Mouse (Mus musculus) liver, embryonic 13.5 days (tissue): ENCODE data around the gene Nxn. TPM values are rescaled to one million over a fixed set of nuclear protein-coding genes. Genes with fewer than 3 reads are reported as not detected.

Experiments
- ATAC-seq: fragments of 200-750 bp; cut with Nextera tagmentation; 2 replicates; pipeline ENCODE4 v1.8.0; 2017; ENCODE audit warnings: low read depth, mild to moderate bottlenecking, moderate number of reproducible peaks, moderate library complexity
- DNase-seq: peaks from one replicate; pipeline ENCODE4 v3.0.0; 2022
- H3K27ac ChIP-seq: fragments of 300-500 bp; sonication (generic); 2 replicates; pipeline ENCODE4 v1.5.1; 2015; ENCODE audit warnings: moderate library complexity, mild to moderate bottlenecking, inconsistent platforms
- H3K27me3 ChIP-seq: fragments of 300-500 bp; sonication (generic); 2 replicates; pipeline ENCODE4 v1.6.1; 2015; ENCODE audit warnings: mild to moderate bottlenecking, inconsistent platforms
- H3K36me3 ChIP-seq: fragments of 300-500 bp; sonication (generic); 2 replicates; pipeline ENCODE4 v1.6.1; 2015; ENCODE audit warnings: mild to moderate bottlenecking, inconsistent platforms
- H3K4me1 ChIP-seq: fragments of 300-500 bp; sonication (generic); replicated peaks from 2 replicates; pipeline ENCODE4 v1.6.1; 2015; ENCODE audit warnings: inconsistent platforms
- H3K4me2 ChIP-seq: fragments of 300-500 bp; sonication (generic); 2 replicates; pipeline ENCODE4 v1.6.1; 2015; ENCODE audit warnings: inconsistent platforms, mild to moderate bottlenecking, moderate library complexity
- H3K4me3 ChIP-seq: fragments of 300-500 bp; sonication (generic); replicated peaks from 2 replicates; pipeline ENCODE4 v1.5.1; 2015; ENCODE audit warnings: mild to moderate bottlenecking, inconsistent platforms
- H3K9ac ChIP-seq: fragments of 300-500 bp; sonication (generic); 2 replicates; pipeline ENCODE4 v1.6.1; 2015; ENCODE audit warnings: mild to moderate bottlenecking, inconsistent platforms
- H3K9me3 ChIP-seq: fragments of 300-500 bp; sonication (generic); replicated peaks from 2 replicates; pipeline ENCODE4 v1.6.1; 2016; ENCODE audit warnings: inconsistent platforms
- WGBS: fragments of 180-500 bp; shearing (Covaris S2); methylation state at CpG from one replicate; pipeline ENCODE4 v1.1.7; 2015; ENCODE audit not compliant: insufficient replicate concordance; 5-methylcytosine and 5-hydroxymethylcytosine counted together
- polyA plus RNA-seq: library from polyadenylated mRNA; unstranded; fragments of >200 nt; fragmentation: Nextera tagmentation; extraction: Ambion mirVana; gene quantifications from 2 replicates; pipeline ENCODE4 v1.2.1, GENCODE M21; 2015

Gene Nxn
- polyA plus RNA-seq, 1 experiment from 2014 or later: 3.2 TPM

- H3K36me3 ChIP-seq: no peaks in the 10 kb centered on the region
- no peak overlapping the region for H3K4me2 ChIP-seq
- WGBS: 53% methylated on average over 6 of the region's 6 CpGs
- DNase-seq (no peak), ATAC-seq (no peak)
- no peak overlapping the region for H3K4me3 ChIP-seq
- no peaks in the 10 kb centered on the region for H3K9me3 ChIP-seq
- H3K27me3 ChIP-seq: no peaks in the 10 kb centered on the region
- H3K4me1 ChIP-seq: no peaks in the 10 kb centered on the region; the same call in 1 of the 2 replicates
- H3K27ac ChIP-seq: no peak overlapping the region
- no peak overlapping the region for H3K9ac ChIP-seq
Observed at GRCm38 (mm10) chr11:76314140-76314539, 84.8 kb downstream of the Nxn start.

- no peak overlapping the region for H3K9ac ChIP-seq
- H3K27ac ChIP-seq: no peak overlapping the region
- no peak overlapping the region for H3K4me3 ChIP-seq
- no peak overlapping the region for H3K4me2 ChIP-seq
- no peaks in the 10 kb centered on the region for H3K9me3 ChIP-seq
- DNase-seq: no peak
- no peak for ATAC-seq
- 46% methylated on average over 4 of the region's 4 CpGs for WGBS
- H3K36me3 ChIP-seq: no peaks in the 10 kb centered on the region
- no peaks in the 10 kb centered on the region for H3K27me3 ChIP-seq
- H3K4me1 ChIP-seq: no peaks in the 10 kb centered on the region; the same call in 1 of the 2 replicates
Observed at GRCm38 (mm10) chr11:76312805-76313204, 86.1 kb downstream of the Nxn start.

GRCm38 (mm10) chr11:76311224-76312000, 87.5 kb downstream of the Nxn start:
- no peak overlapping the region for H3K9ac ChIP-seq
- H3K4me3 ChIP-seq: no peak overlapping the region
- ATAC-seq (no peak), DNase-seq (no peak)
- no peaks in the 10 kb centered on the region; the same call in 1 of the 2 replicates for H3K4me1 ChIP-seq
- no peaks in the 10 kb centered on the region for H3K36me3 ChIP-seq
- H3K9me3 ChIP-seq: no peaks in the 10 kb centered on the region
- 78% methylated on average over 12 of the region's 12 CpGs for WGBS
- H3K4me2 ChIP-seq: no peak overlapping the region
- no peaks in the 10 kb centered on the region for H3K27me3 ChIP-seq
- no peak overlapping the region for H3K27ac ChIP-seq

- 60% methylated on average over 5 of the region's 5 CpGs for WGBS
- Histone ChIP-seq H3K27ac (no peak overlapping the region), H3K36me3 (no peaks in the 10 kb centered on the region), H3K4me3 (no peak overlapping the region), H3K9ac (no peak overlapping the region), H3K9me3 (no peaks in the 10 kb centered on the region), H3K4me2 (no peak overlapping the region), H3K27me3 (no peaks in the 10 kb centered on the region), H3K4me1 (no peaks in the 10 kb centered on the region; the same call in 1 of the 2 replicates)
- DNase-seq (no peak), ATAC-seq (no peak)
Observed at GRCm38 (mm10) chr11:76309868-76310267, 89.1 kb downstream of the Nxn start.

- H3K9ac ChIP-seq: no peak overlapping the region
- ATAC-seq (no peak), DNase-seq (no peak)
- no peak overlapping the region for H3K4me3 ChIP-seq
- no peaks in the 10 kb centered on the region for H3K27me3 ChIP-seq
- H3K36me3 ChIP-seq: no peaks in the 10 kb centered on the region
- 61% methylated on average over 6 of the region's 6 CpGs for WGBS
- H3K27ac ChIP-seq: no peak overlapping the region
- H3K4me2 ChIP-seq: no peak overlapping the region
- no peaks in the 10 kb centered on the region for H3K9me3 ChIP-seq
- no peaks in the 10 kb centered on the region; the same call in 1 of the 2 replicates for H3K4me1 ChIP-seq
Observed at GRCm38 (mm10) chr11:76309072-76309471, 89.9 kb downstream of the Nxn start.

- Histone ChIP-seq H3K4me3 (no peak overlapping the region), H3K27ac (no peak overlapping the region), H3K9me3 (no peaks in the 10 kb centered on the region), H3K27me3 (no peaks in the 10 kb centered on the region), H3K36me3 (no peaks in the 10 kb centered on the region), H3K4me2 (no peak overlapping the region), H3K9ac (no peak overlapping the region), H3K4me1 (no peaks in the 10 kb centered on the region; the same call in 1 of the 2 replicates)
- no peak for ATAC-seq
- DNase-seq: no peak
- WGBS: 20% methylated on average over 4 of the region's 4 CpGs
Observed at GRCm38 (mm10) chr11:76306769-76307168, 92.2 kb downstream of the Nxn start.

GRCm38 (mm10) chr11:76305571-76305970, 93.4 kb downstream of the Nxn start:
- 69% methylated on average over 4 of the region's 4 CpGs for WGBS

GRCm38 (mm10) chr11:76303368-76303767, 95.6 kb downstream of the Nxn start:
- no peak for DNase-seq
- no peaks in the 10 kb centered on the region for H3K27me3 ChIP-seq
- no peak overlapping the region for H3K4me2 ChIP-seq
- 57% methylated on average over 11 of the region's 11 CpGs for WGBS
- H3K9me3 ChIP-seq: no peaks in the 10 kb centered on the region
- no peak overlapping the region for H3K27ac ChIP-seq
- no peaks in the 10 kb centered on the region for H3K36me3 ChIP-seq
- H3K4me1 ChIP-seq: no peaks in the 10 kb centered on the region
- ATAC-seq: no peak
- H3K9ac ChIP-seq: no peak overlapping the region
- H3K4me3 ChIP-seq: no peak overlapping the region

More at GRCm38 (mm10) chr11:76305571-76305970, 93.4 kb downstream of the Nxn start:
- Histone ChIP-seq H3K27me3 (no peaks in the 10 kb centered on the region), H3K4me3 (no peak overlapping the region), H3K4me1 (no peaks in the 10 kb centered on the region; the same call in 1 of the 2 replicates), H3K9me3 (no peaks in the 10 kb centered on the region), H3K36me3 (no peaks in the 10 kb centered on the region), H3K9ac (no peak overlapping the region), H3K27ac (no peak overlapping the region), H3K4me2 (no peak overlapping the region)
- ATAC-seq: no peak
- DNase-seq: no peak

- H3K4me3 ChIP-seq: no peak overlapping the region
- H3K27me3 ChIP-seq: no peaks in the 10 kb centered on the region
- H3K36me3 ChIP-seq: no peaks in the 10 kb centered on the region
- H3K4me2 ChIP-seq: no peak overlapping the region
- no peak overlapping the region for H3K9ac ChIP-seq
- 69% methylated on average over 5 of the region's 5 CpGs for WGBS
- DNase-seq: no peak
- H3K27ac ChIP-seq: no peak overlapping the region
- ATAC-seq: no peak
- H3K4me1 ChIP-seq: no peaks in the 10 kb centered on the region
- H3K9me3 ChIP-seq: no peaks in the 10 kb centered on the region
Observed at GRCm38 (mm10) chr11:76300862-76301261, 98.1 kb downstream of the Nxn start.

GRCm38 (mm10) chr11:76298457-76299000, 100.4 kb downstream of the Nxn start:
- ATAC-seq (no peak), DNase-seq (no peak)
- H3K27me3 ChIP-seq: no peaks in the 10 kb centered on the region
- no peaks in the 10 kb centered on the region for H3K36me3 ChIP-seq
- no peaks in the 10 kb centered on the region for H3K9me3 ChIP-seq
- no peak overlapping the region for H3K4me3 ChIP-seq
- H3K4me1 ChIP-seq: peaks cover 6% of the 10 kb centered on the region; the same call in 1 of the 2 replicates
- no peak overlapping the region for H3K9ac ChIP-seq
- H3K4me2 ChIP-seq: no peak overlapping the region
- 61% methylated on average over 9 of the region's 9 CpGs for WGBS
- H3K27ac ChIP-seq: no peak overlapping the region

GRCm38 (mm10) chr11:76297252-76297651, 101.7 kb downstream of the Nxn start:
- no peak overlapping the region for H3K27ac ChIP-seq
- H3K4me2 ChIP-seq: no peak overlapping the region
- H3K9ac ChIP-seq: no peak overlapping the region
- peaks cover 12% of the 10 kb centered on the region for H3K4me1 ChIP-seq
- H3K36me3 ChIP-seq: no peaks in the 10 kb centered on the region
- WGBS: 67% methylated on average over 9 of the region's 9 CpGs
- no peaks in the 10 kb centered on the region for H3K27me3 ChIP-seq
- ATAC-seq: no peak
- H3K9me3 ChIP-seq: no peaks in the 10 kb centered on the region
- no peak for DNase-seq
- no peak overlapping the region for H3K4me3 ChIP-seq

- no peak overlapping the region for H3K27ac ChIP-seq
Observed at GRCm38 (mm10) chr11:76294836-76295235, 104.1 kb downstream of the Nxn start.

More at GRCm38 (mm10) chr11:76294836-76295235, 104.1 kb downstream of the Nxn start:
- Histone ChIP-seq H3K27me3 (no peaks in the 10 kb centered on the region), H3K9ac (no peak overlapping the region), H3K36me3 (no peaks in the 10 kb centered on the region), H3K4me2 (no peak overlapping the region), H3K4me1 (peaks cover 17% of the 10 kb centered on the region), H3K4me3 (no peak overlapping the region), H3K9me3 (no peaks in the 10 kb centered on the region)
- ATAC-seq (no peak), DNase-seq (no peak)
- WGBS: 41% methylated on average over 9 of the region's 9 CpGs
